Mouse (Mus musculus): ENCODE results near the gene Dlg2. TPM values are rescaled to one million over a fixed set of nuclear protein-coding genes. Genes with fewer than 3 reads are reported as not detected.
A peak's percentile ranks its signal among the peaks of the same experiment; 100 is the strongest.

The Dlg2 gene
- polyA plus RNA-seq, 1 experiment from 2014 or later, result 7.2 TPM

- no peaks in the 10 kb centered on the region for H3K9me3 ChIP-seq (replicated peaks)
- no peak overlapping the region for H3K9ac ChIP-seq
- no peak overlapping the region for H3K27ac ChIP-seq (replicated peaks)
- H3K4me3 ChIP-seq (replicated peaks), result no peak overlapping the region
- no peaks in the 10 kb centered on the region for H3K36me3 ChIP-seq
- no peak overlapping the region for H3K4me2 ChIP-seq (replicated peaks)
- ATAC-seq (ENCODE audit: insufficient number of reproducible peaks, low FRiP score, low TSS enrichment, low read depth), result no peak
- no peaks in the 10 kb centered on the region for H3K4me1 ChIP-seq
- no peaks in the 10 kb centered on the region for H3K27me3 ChIP-seq
Measured at GRCm38 (mm10) chr7:90694050-90694449, 217.6 kb downstream of the Dlg2 start.

DNA sequence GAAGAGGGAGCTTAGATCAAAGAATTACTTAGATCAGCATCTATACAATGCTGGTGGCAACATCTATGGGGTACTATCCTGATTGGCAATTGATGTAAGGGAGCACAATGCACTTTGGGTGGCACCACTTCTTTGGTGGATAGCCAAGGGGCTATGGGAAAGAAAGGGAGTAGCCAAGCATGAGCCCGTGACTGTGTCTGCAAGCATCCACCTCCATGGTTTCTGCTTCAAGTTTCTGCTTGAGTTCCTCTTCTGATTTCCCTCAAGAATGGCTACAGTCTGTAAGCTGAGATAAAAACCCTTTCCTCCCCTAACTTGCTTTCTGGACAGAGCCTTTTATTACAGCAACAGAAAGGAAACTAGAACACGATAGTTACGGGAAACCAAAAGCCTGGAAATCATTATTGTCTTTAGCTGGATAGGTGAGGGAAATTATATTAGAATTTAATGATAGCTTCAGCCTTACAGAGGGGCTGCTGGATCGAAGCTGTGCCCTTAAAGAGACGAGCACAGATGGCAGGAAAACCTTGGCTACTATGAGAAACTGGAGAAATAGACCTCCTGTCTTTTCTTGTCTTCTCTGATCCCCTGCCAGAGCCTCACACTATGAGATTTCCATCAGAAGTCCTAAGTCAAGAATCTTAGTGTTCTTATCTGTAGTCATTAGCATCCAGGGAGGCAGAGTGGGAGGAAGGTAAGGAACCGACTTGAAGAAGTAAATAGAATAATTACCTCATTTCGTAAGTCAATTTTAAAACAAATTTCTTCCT is 219.9 kb downstream of the Dlg2 start:
- Histone ChIP-seq H3K27me3 (no peaks in the 10 kb centered on the region), H3K9me3 (replicated peaks) (no peaks in the 10 kb centered on the region), H3K36me3 (no peaks in the 10 kb centered on the region), H3K4me1 (no peaks in the 10 kb centered on the region), H3K9ac (no peak overlapping the region), H3K4me2 (replicated peaks) (no peak overlapping the region), H3K4me3 (replicated peaks) (no peak overlapping the region), H3K27ac (replicated peaks) (no peak overlapping the region)
- 54% methylated on average over 7 of the region's 7 CpGs for WGBS
- no peak for ATAC-seq (ENCODE audit: insufficient number of reproducible peaks, low FRiP score, low TSS enrichment, low read depth)

DNA sequence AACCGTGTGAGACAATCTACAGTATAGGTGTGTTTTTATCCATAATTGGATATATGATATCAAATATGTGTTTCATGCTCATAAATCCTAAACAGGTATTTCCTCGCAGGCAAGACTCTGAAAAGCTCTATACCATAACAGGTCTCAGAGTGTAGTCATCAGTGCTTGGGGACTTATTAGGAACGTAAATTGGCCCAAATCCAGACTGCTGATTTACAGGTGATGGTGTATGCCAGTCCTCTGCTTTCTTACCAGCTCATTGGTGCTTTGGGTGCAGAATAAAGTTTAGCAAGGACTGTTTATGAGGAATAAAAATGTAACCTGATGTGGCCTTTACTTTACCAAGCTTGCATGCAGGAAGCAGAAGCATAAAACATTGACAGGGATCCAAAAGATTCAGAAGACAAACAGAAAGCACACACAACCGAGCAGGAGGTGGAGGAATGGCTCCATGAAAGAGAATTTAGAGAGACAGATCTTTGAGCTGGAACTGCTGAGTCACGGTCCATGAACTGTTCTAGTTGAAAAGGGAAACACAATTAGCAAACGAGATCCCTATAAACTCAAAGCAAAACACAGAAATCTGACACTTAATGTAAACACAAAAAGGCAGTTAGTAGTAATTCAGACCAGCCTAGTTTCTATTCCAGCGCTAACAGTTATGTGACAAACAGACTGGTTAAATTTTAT is 226.8 kb downstream of the Dlg2 start:
- H3K4me1 ChIP-seq, result no peaks in the 10 kb centered on the region
- no peak overlapping the region for H3K4me3 ChIP-seq (replicated peaks)
- H3K27ac ChIP-seq (replicated peaks), result no peak overlapping the region
- no peaks in the 10 kb centered on the region for H3K27me3 ChIP-seq
- H3K9ac ChIP-seq, result no peak overlapping the region
- no peaks in the 10 kb centered on the region for H3K36me3 ChIP-seq
- no peaks in the 10 kb centered on the region for H3K9me3 ChIP-seq (replicated peaks)
- no peak for ATAC-seq (ENCODE audit: insufficient number of reproducible peaks, low FRiP score, low TSS enrichment, low read depth)
- no peak overlapping the region for H3K4me2 ChIP-seq (replicated peaks)
- 37% methylated on average over 7 of the region's 7 CpGs for WGBS

DNA sequence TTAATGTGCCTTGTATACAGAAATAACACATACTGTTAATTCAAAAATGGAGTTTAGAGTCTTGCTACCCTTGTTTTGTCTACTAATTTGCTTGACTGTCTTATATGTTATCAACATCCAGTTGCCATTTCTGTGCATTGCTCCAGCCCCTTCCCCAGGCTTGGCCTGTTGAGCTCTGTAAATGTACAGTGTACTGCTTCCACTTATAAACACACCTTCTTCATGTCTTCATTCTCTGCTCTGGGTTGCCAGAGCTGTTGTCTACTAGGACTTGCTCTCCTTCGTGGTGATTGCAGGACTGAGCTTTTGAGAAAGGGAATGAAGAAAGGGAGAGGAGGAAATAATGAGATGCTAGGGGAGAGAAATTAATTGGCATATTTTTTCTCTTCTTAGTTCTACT is 227.5 kb downstream of the Dlg2 start:
- WGBS, result 59% methylated on average over 1 of the region's 1 CpGs

GRCm38 (mm10) chr7:90734086-90734485 is 257.6 kb downstream of the Dlg2 start:
- Histone ChIP-seq H3K4me3 (replicated peaks) (no peak overlapping the region), H3K9ac (no peak overlapping the region), H3K27ac (replicated peaks) (no peak overlapping the region), H3K36me3 (no peaks in the 10 kb centered on the region), H3K9me3 (replicated peaks) (no peaks in the 10 kb centered on the region), H3K4me2 (replicated peaks) (no peak overlapping the region), H3K27me3 (no peaks in the 10 kb centered on the region), H3K4me1 (no peaks in the 10 kb centered on the region)
- no peak for ATAC-seq (ENCODE audit: insufficient number of reproducible peaks, low FRiP score, low TSS enrichment, low read depth)
- WGBS, result 53% methylated on average over 3 of the region's 3 CpGs

More for the DNA sequence above, 227.5 kb downstream of the Dlg2 start:
- H3K27ac ChIP-seq (replicated peaks), result no peak overlapping the region
- H3K9ac ChIP-seq, result no peak overlapping the region
- no peaks in the 10 kb centered on the region for H3K27me3 ChIP-seq
- H3K4me2 ChIP-seq (replicated peaks), result no peak overlapping the region
- H3K36me3 ChIP-seq, result no peaks in the 10 kb centered on the region
- H3K4me3 ChIP-seq (replicated peaks), result no peak overlapping the region
- ATAC-seq (ENCODE audit: insufficient number of reproducible peaks, low FRiP score, low TSS enrichment, low read depth), result no peak
- H3K9me3 ChIP-seq (replicated peaks), result no peaks in the 10 kb centered on the region
- no peaks in the 10 kb centered on the region for H3K4me1 ChIP-seq

GRCm38 (mm10) chr7:90736369-90736768 is 259.9 kb downstream of the Dlg2 start:
- Histone ChIP-seq H3K9me3 (replicated peaks) (no peaks in the 10 kb centered on the region), H3K9ac (no peak overlapping the region), H3K27me3 (no peaks in the 10 kb centered on the region), H3K4me3 (replicated peaks) (no peak overlapping the region), H3K27ac (replicated peaks) (no peak overlapping the region), H3K36me3 (no peaks in the 10 kb centered on the region), H3K4me1 (no peaks in the 10 kb centered on the region), H3K4me2 (replicated peaks) (no peak overlapping the region)
- no peak for ATAC-seq (ENCODE audit: insufficient number of reproducible peaks, low FRiP score, low TSS enrichment, low read depth)
- WGBS, result 33% methylated on average over 1 of the region's 1 CpGs

- 84% methylated on average over 1 of the region's 1 CpGs for WGBS
- no peak overlapping the region for H3K27ac ChIP-seq (replicated peaks)
- no peaks in the 10 kb centered on the region for H3K4me1 ChIP-seq
- no peaks in the 10 kb centered on the region for H3K36me3 ChIP-seq
- no peak overlapping the region for H3K9ac ChIP-seq
- no peak overlapping the region for H3K4me3 ChIP-seq (replicated peaks)
- no peaks in the 10 kb centered on the region for H3K9me3 ChIP-seq (replicated peaks)
- H3K4me2 ChIP-seq (replicated peaks), result no peak overlapping the region
- no peak for ATAC-seq (ENCODE audit: insufficient number of reproducible peaks, low FRiP score, low TSS enrichment, low read depth)
- no peaks in the 10 kb centered on the region for H3K27me3 ChIP-seq
Measured at GRCm38 (mm10) chr7:90748636-90749035, 272.2 kb downstream of the Dlg2 start.

- H3K36me3 ChIP-seq, result no peaks in the 10 kb centered on the region
- H3K4me1 ChIP-seq, result no peaks in the 10 kb centered on the region
- H3K27me3 ChIP-seq, result no peaks in the 10 kb centered on the region
- H3K4me3 ChIP-seq (replicated peaks), result no peak overlapping the region
- H3K9me3 ChIP-seq (replicated peaks), result no peaks in the 10 kb centered on the region
- 0 out of 2 replicates have a peak, but pooled peaks have one; percentile 11 for ATAC-seq (ENCODE audit: insufficient number of reproducible peaks, low FRiP score, low TSS enrichment, low read depth)
- no peak overlapping the region for H3K9ac ChIP-seq
- H3K4me2 ChIP-seq (replicated peaks), result no peak overlapping the region
- WGBS, result 100% methylated on average over 1 of the region's 1 CpGs
- no peak overlapping the region for H3K27ac ChIP-seq (replicated peaks)
Measured at GRCm38 (mm10) chr7:90787945-90788344, 311.5 kb downstream of the Dlg2 start.

DNA sequence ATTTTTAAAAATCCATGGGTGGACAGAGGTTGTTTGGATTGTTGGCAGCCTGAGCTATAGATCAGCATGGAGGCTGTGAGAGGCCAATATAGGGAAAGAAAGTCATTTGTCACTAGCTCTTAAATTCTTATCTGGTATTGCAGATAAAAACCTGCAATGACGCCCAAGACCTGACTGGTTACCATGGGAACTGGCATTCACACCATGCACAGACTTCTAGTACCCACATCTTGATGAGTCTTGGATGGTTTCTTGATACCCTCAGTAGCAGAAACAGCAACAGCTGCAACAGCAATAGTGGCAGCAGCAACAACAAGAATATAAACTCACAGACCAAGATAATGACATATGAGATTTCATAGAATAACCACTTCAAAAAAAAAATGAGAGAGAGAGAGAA is 315.1 kb downstream of the Dlg2 start:
- Histone ChIP-seq H3K4me3 (replicated peaks) (no peak overlapping the region), H3K27ac (replicated peaks) (no peak overlapping the region), H3K4me2 (replicated peaks) (no peak overlapping the region), H3K9me3 (replicated peaks) (no peaks in the 10 kb centered on the region), H3K9ac (no peak overlapping the region), H3K36me3 (no peaks in the 10 kb centered on the region), H3K27me3 (no peaks in the 10 kb centered on the region), H3K4me1 (no peaks in the 10 kb centered on the region)
- WGBS, result 65% methylated on average over 1 of the region's 1 CpGs
- no peak for ATAC-seq (ENCODE audit: insufficient number of reproducible peaks, low FRiP score, low TSS enrichment, low read depth)

DNA sequence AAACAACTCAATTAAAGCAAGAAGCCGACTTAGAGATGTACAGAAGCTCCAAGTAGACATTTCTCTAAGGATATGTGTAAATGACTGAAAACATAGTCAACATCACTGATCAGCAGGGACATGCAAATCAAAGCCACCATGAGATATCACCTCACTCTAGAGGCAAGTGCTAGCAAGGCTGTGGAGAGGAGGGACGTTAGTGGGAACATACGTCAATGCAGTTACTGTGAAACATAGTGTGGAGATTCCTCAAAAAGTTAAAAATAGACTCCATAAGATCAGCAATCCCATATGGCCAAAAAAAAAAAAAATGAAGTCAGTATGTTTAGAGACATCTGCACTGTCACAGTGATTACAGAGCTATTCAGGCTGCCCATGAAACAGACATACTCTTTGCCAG is 349.2 kb downstream of the Dlg2 start:
- ATAC-seq (ENCODE audit: insufficient number of reproducible peaks, low FRiP score, low TSS enrichment, low read depth), result no peak
- H3K4me3 ChIP-seq (replicated peaks), result no peak overlapping the region
- no peaks in the 10 kb centered on the region for H3K9me3 ChIP-seq (replicated peaks)
- no peaks in the 10 kb centered on the region for H3K4me1 ChIP-seq
- WGBS, result 77% methylated on average over 3 of the region's 3 CpGs
- H3K27ac ChIP-seq (replicated peaks), result no peak overlapping the region
- H3K36me3 ChIP-seq, result no peaks in the 10 kb centered on the region
- no peak overlapping the region for H3K9ac ChIP-seq
- no peak overlapping the region for H3K4me2 ChIP-seq (replicated peaks)
- no peaks in the 10 kb centered on the region for H3K27me3 ChIP-seq

- H3K9ac ChIP-seq, result no peak overlapping the region
- H3K4me2 ChIP-seq (replicated peaks), result no peak overlapping the region
- 71% methylated on average over 4 of the region's 4 CpGs for WGBS
- no peak overlapping the region for H3K4me3 ChIP-seq (replicated peaks)
- no peaks in the 10 kb centered on the region for H3K27me3 ChIP-seq
- no peak overlapping the region for H3K27ac ChIP-seq (replicated peaks)
- no peaks in the 10 kb centered on the region for H3K4me1 ChIP-seq
- no peak for ATAC-seq (ENCODE audit: insufficient number of reproducible peaks, low FRiP score, low TSS enrichment, low read depth)
- H3K36me3 ChIP-seq, result no peaks in the 10 kb centered on the region
- no peaks in the 10 kb centered on the region for H3K9me3 ChIP-seq (replicated peaks)
Measured at GRCm38 (mm10) chr7:90841276-90841675, 364.8 kb downstream of the Dlg2 start.
